Mouse (Mus musculus) heart, postnatal 0 days (tissue): ENCODE results near the gene Cxcl12. TPM values are rescaled to one million over a fixed set of nuclear protein-coding genes. Genes with fewer than 3 reads are reported as not detected.
A peak's percentile ranks its signal among the peaks of the same experiment; 100 is the strongest.

Experiments used
- ATAC-seq: fragments of 200-750 bp; cut with Nextera tagmentation; 2 replicates; pipeline ENCODE4 v1.8.0; 2017; ENCODE audit warnings: low read depth, moderate number of reproducible peaks, moderate library complexity; ENCODE audit not compliant: insufficient read depth
- DNase-seq: peaks from one replicate; pipeline ENCODE4 v3.0.0-alpha.2; 2016; ENCODE audit warnings: low spot score
- H3K27ac ChIP-seq: fragments of 300-500 bp; sonication (generic); 2 replicates; pipeline ENCODE4 v1.5.1; 2014; ENCODE audit warnings: low read depth, mild to moderate bottlenecking
- H3K27me3 ChIP-seq: fragments of 300-500 bp; sonication (generic); 2 replicates; pipeline ENCODE4 v1.6.1; 2014; ENCODE audit warnings: low read length, mixed read lengths; ENCODE audit not compliant: control insufficient read depth, insufficient read depth
- H3K36me3 ChIP-seq: fragments of 300-500 bp; sonication (generic); replicated peaks from 2 replicates; pipeline ENCODE4 v1.6.1; 2014; ENCODE audit warnings: low read length, mixed read lengths; ENCODE audit not compliant: control insufficient read depth, insufficient read depth
- H3K4me1 ChIP-seq: fragments of 300-500 bp; sonication (generic); 2 replicates; pipeline ENCODE4 v1.6.1; 2014; ENCODE audit warnings: antibody characterized with exemption; ENCODE audit not compliant: control insufficient read depth, insufficient read depth
- H3K4me2 ChIP-seq: fragments of 300-500 bp; sonication (generic); 2 replicates; pipeline ENCODE4 v1.6.1; 2014; ENCODE audit warnings: low read depth, mild to moderate bottlenecking, low read length, moderate library complexity
- H3K4me3 ChIP-seq: fragments of 300-500 bp; sonication (generic); 2 replicates; pipeline ENCODE4 v1.5.1; 2014; ENCODE audit warnings: low read depth, low read length
- H3K9ac ChIP-seq: fragments of 300-500 bp; sonication (generic); replicated peaks from 2 replicates; pipeline ENCODE4 v1.6.1; 2014; ENCODE audit warnings: low read depth, low read length, mixed read lengths
- H3K9me3 ChIP-seq: fragments of 300-500 bp; sonication (generic); replicated peaks from 2 replicates; pipeline ENCODE4 v1.6.1; 2016; ENCODE audit warnings: low read length; ENCODE audit not compliant: control insufficient read depth
- CTCF ChIP-seq: IDR thresholded peaks from 2 replicates; pipeline ENCODE4 v1.5.1; 2016; ENCODE audit warnings: antibody characterized with exemption, control low read depth, low read depth
- EP300 ChIP-seq: IDR thresholded peaks from 2 replicates; pipeline ENCODE4 v1.6.1; 2016; ENCODE audit warnings: antibody characterized with exemption, low read depth
- WGBS: fragments of 180-500 bp; shearing (Covaris S2); extraction: QIAGEN DNeasy Blood & Tissue Kit; methylation state at CpG from one replicate; pipeline ENCODE4 v1.1.7; 2014; 5-methylcytosine and 5-hydroxymethylcytosine counted together
- polyA plus RNA-seq: library from polyadenylated mRNA; unstranded; fragments of >200 nt; fragmentation: Nextera tagmentation; extraction: Ambion mirVana; gene quantifications from 2 replicates; pipeline ENCODE4 v1.2.1, GENCODE M21; 2015
- total RNA-seq: library from RNA; depleted of rRNA; stranded (reverse); fragments of >200 nt; gene quantifications from 2 replicates; pipeline ENCODE4 v1.2.3, GENCODE M21; 2014; ENCODE audit warnings: low replicate concordance

The Cxcl12 gene
- total and polyA plus RNA-seq, 2 experiments from 2014 or later, result 48.0 to 52.7 TPM

DNA sequence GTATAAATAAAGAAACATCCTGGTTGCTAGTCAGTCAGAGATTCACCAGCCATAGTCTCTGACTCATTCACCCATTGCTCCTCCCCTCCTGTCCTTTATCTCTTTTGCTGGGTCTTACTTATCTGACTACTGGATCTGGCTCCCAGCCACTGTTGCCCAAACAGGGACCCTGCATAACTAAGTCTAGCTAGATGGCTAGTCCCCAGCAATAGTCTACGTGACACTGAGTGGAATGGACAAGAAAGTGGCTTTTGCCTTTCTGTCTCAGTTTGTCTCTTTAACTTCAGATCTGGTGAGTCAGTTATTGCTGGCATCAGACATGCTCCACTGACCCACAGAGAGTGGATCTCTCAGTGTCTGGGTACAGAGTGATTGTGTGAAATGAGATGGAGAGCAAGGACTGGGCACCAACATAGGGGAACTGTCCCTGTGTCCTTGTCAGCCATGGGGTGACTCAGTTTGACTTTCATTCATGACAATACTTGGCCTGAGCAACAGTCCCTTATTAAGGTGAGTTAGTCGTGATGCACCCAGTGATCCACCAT is 34.6 kb downstream of the Cxcl12 start:
- Histone ChIP-seq H3K4me1 (no peaks in the 10 kb centered on the region), H3K36me3 (no peaks in the 10 kb centered on the region), H3K4me2 (no peak overlapping the region), H3K4me3 (no peak overlapping the region), H3K9me3 (no peaks in the 10 kb centered on the region), H3K27ac (no peak overlapping the region), H3K27me3 (0 out of 2 replicates have a peak, but pooled peaks cover 3% of the 10 kb centered on the region), H3K9ac (no peak overlapping the region)
- TF ChIP-seq EP300 (no peak), CTCF (no peak)
- DNase-seq (no peak), ATAC-seq (no peak)
- 72% methylated on average over 2 of the region's 2 CpGs for WGBS

- Histone ChIP-seq H3K4me3 (no peak overlapping the region), H3K27me3 (0 out of 2 replicates have a peak, but pooled peaks cover 3% of the 10 kb centered on the region), H3K27ac (no peak overlapping the region), H3K9me3 (no peaks in the 10 kb centered on the region), H3K36me3 (no peaks in the 10 kb centered on the region), H3K4me1 (no peaks in the 10 kb centered on the region; the same call in 1 of the 2 replicates), H3K4me2 (no peak overlapping the region), H3K9ac (no peak overlapping the region)
- 85% methylated on average over 3 of the region's 3 CpGs for WGBS
- no peak for TF ChIP-seq CTCF
- no peak for TF ChIP-seq EP300
- no peak for ATAC-seq
- no peak for DNase-seq
Observed at GRCm38 (mm10) chr6:117204112-117204511, 35.8 kb downstream of the Cxcl12 start.

- H3K4me2 ChIP-seq, result no peak overlapping the region
- no peak for DNase-seq
- H3K27me3 ChIP-seq, result 0 out of 2 replicates have a peak, but pooled peaks cover 3% of the 10 kb centered on the region
- TF ChIP-seq EP300 (no peak), CTCF (no peak)
- no peak overlapping the region for H3K9ac ChIP-seq
- H3K27ac ChIP-seq, result no peak overlapping the region
- no peak overlapping the region for H3K4me3 ChIP-seq
- peaks cover 8% of the 10 kb centered on the region; the same call in 1 of the 2 replicates for H3K4me1 ChIP-seq
- H3K36me3 ChIP-seq, result no peaks in the 10 kb centered on the region
- 91% methylated on average over 2 of the region's 2 CpGs for WGBS
- ATAC-seq, result no peak
- no peaks in the 10 kb centered on the region for H3K9me3 ChIP-seq
Observed at GRCm38 (mm10) chr6:117206834-117207233, 38.5 kb downstream of the Cxcl12 start.

GRCm38 (mm10) chr6:117207289-117207688 is 39.0 kb downstream of the Cxcl12 start:
- no peak for TF ChIP-seq EP300
- Histone ChIP-seq H3K9ac (no peak overlapping the region), H3K9me3 (no peaks in the 10 kb centered on the region), H3K27me3 (0 out of 2 replicates have a peak, but pooled peaks cover 3% of the 10 kb centered on the region), H3K4me3 (no peak overlapping the region), H3K4me1 (peaks cover 8% of the 10 kb centered on the region; the same call in 1 of the 2 replicates), H3K36me3 (no peaks in the 10 kb centered on the region), H3K4me2 (no peak overlapping the region), H3K27ac (no peak overlapping the region)
- DNase-seq, result no peak
- 96% methylated on average over 1 of the region's 1 CpGs for whole genome bisulfite sequencing
- no peak for ATAC-seq

DNA sequence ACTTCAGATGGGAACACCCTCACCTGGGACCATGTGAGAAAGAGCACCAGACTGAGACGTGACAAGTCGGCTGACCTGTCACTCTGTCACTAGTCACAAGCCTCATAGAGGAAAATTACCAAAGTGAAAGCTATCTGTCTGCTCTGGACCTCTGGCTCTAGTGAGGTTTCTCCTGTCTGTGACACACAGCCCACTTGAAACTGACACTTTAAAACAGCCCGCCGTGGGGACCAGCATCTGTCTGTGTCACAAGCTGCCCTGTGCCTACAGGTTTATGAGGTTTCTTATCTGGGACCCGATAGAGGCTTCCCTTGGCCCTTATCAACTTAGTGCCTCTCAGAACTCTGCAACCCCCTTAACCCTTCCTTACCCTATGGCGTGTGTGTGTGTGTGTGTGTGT is 41.8 kb downstream of the Cxcl12 start:
- WGBS, result 17% methylated on average over 6 of the region's 6 CpGs
- no peaks in the 10 kb centered on the region for H3K9me3 ChIP-seq
- no peak; the same call in 1 of the 2 replicates for TF ChIP-seq EP300
- no peak for TF ChIP-seq CTCF
- H3K9ac ChIP-seq, result no peak overlapping the region
- peaks cover 8% of the 10 kb centered on the region; the same call in 1 of the 2 replicates for H3K4me1 ChIP-seq
- peak; percentile 17 for DNase-seq
- 0 out of 2 replicates have a peak overlapping the region, but pooled peaks have one; percentile 2 for H3K27ac ChIP-seq
- no peak overlapping the region for H3K4me3 ChIP-seq
- no peak overlapping the region; the same call in 1 of the 2 replicates for H3K4me2 ChIP-seq
- no peaks in the 10 kb centered on the region for H3K36me3 ChIP-seq
- ATAC-seq, result peak; percentile 49
- no peaks in the 10 kb centered on the region for H3K27me3 ChIP-seq

DNA sequence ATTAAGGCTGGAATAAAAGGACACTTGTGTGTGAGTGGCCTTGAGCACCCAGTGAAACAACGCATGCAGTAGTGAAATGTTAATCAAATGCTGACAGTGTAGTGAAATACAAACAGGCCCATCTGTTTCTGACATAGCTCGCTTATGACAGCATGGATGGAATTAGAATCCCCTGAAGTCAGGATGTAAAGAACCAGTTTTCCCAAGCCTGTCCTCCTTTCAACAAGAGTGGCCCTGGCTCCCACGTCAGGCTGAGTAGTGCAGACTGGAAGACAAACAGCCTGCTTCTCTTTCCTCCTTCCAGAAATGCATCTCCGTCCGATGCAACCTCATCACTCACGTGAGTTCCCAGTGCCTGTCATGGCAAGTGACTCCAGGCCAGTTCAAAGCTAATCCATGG is 42.2 kb downstream of the Cxcl12 start:
- no peak overlapping the region; the same call in 1 of the 2 replicates for H3K4me2 ChIP-seq
- 24% methylated on average over 6 of the region's 6 CpGs for WGBS
- no peaks in the 10 kb centered on the region for H3K9me3 ChIP-seq
- H3K4me3 ChIP-seq, result no peak overlapping the region
- TF ChIP-seq CTCF (no peak), EP300 (no peak)
- 0 out of 2 replicates have a peak overlapping the region, but pooled peaks have one; percentile 11 for H3K27ac ChIP-seq
- DNase-seq (peak; percentile 56), ATAC-seq (peak; percentile 75)
- peaks cover 8% of the 10 kb centered on the region; the same call in 1 of the 2 replicates for H3K4me1 ChIP-seq
- no peak overlapping the region for H3K9ac ChIP-seq
- no peaks in the 10 kb centered on the region for H3K36me3 ChIP-seq
- no peaks in the 10 kb centered on the region for H3K27me3 ChIP-seq
